Mouse (Mus musculus): Measurements from ENCODE around the gene Rab11fip4.
A peak's percentile ranks its signal among the peaks of the same experiment; 100 is the strongest.

Gene Rab11fip4

GRCm38 (mm10) chr11:79590664-79591590, at the start of gene Rab11fip4:
Gene Rab11fip4 (plus strand): TSS chr11:79591212.
- DNase-seq (ENCODE audit: low spot score): no peak

- no peak for DNase-seq (ENCODE audit: low spot score)
These were observed 38.4 kb upstream of the Rab11fip4 start for GRCm38 (mm10) chr11:79552622-79553021.

GRCm38 (mm10) chr11:79560536-79560935, 30.5 kb upstream of the Rab11fip4 start:
- DNase-seq (ENCODE audit: low spot score): no peak

GRCm38 (mm10) chr11:79563493-79563892, 27.5 kb upstream of the Rab11fip4 start:
- no peak for DNase-seq (ENCODE audit: low spot score)

GRCm38 (mm10) chr11:79566947-79567346, 24.1 kb upstream of the Rab11fip4 start:
- no peak for DNase-seq (ENCODE audit: low spot score)

- no peak for DNase-seq (ENCODE audit: low spot score)
These were observed 22.7 kb upstream of the Rab11fip4 start for GRCm38 (mm10) chr11:79568197-79568911.

GRCm38 (mm10) chr11:79570319-79570718, 20.7 kb upstream of the Rab11fip4 start:
- no peak for DNase-seq (ENCODE audit: low spot score)

GRCm38 (mm10) chr11:79573836-79574235, 17.2 kb upstream of the Rab11fip4 start:
- DNase-seq (ENCODE audit: low spot score): no peak

- DNase-seq (ENCODE audit: low spot score): no peak
These were observed 15.5 kb upstream of the Rab11fip4 start for GRCm38 (mm10) chr11:79575383-79576073.

GRCm38 (mm10) chr11:79577741-79578140, 13.3 kb upstream of the Rab11fip4 start:
- DNase-seq (ENCODE audit: low spot score): peak; percentile 67

- DNase-seq (ENCODE audit: low spot score): no peak
These were observed 10.4 kb upstream of the Rab11fip4 start for GRCm38 (mm10) chr11:79580660-79581059.

- no peak for DNase-seq (ENCODE audit: low spot score)
These were observed 9.8 kb upstream of the Rab11fip4 start for GRCm38 (mm10) chr11:79581257-79581656.

GRCm38 (mm10) chr11:79584191-79584590, 6.8 kb upstream of the Rab11fip4 start:
- peak; percentile 62 for DNase-seq (ENCODE audit: low spot score)

GRCm38 (mm10) chr11:79589317-79590075, 1.5 kb upstream of the Rab11fip4 start:
- DNase-seq (ENCODE audit: low spot score): no peak

GRCm38 (mm10) chr11:79591591-79591975, 571 bp downstream of the Rab11fip4 start:
- no peak for DNase-seq (ENCODE audit: low spot score)

GRCm38 (mm10) chr11:79593495-79593894, 2.5 kb downstream of the Rab11fip4 start:
- no peak for DNase-seq (ENCODE audit: low spot score)

- DNase-seq (ENCODE audit: low spot score): no peak
These were observed 19.4 kb downstream of the Rab11fip4 start for GRCm38 (mm10) chr11:79610454-79610853.

- no peak for DNase-seq (ENCODE audit: low spot score)
These were observed 20.1 kb downstream of the Rab11fip4 start for GRCm38 (mm10) chr11:79611011-79611666.

- DNase-seq (ENCODE audit: low spot score): no peak
These were observed 21.1 kb downstream of the Rab11fip4 start for GRCm38 (mm10) chr11:79612046-79612600.

GRCm38 (mm10) chr11:79613084-79613483, 22.1 kb downstream of the Rab11fip4 start:
- DNase-seq (ENCODE audit: low spot score): no peak

- no peak for DNase-seq (ENCODE audit: low spot score)
These were observed 22.7 kb downstream of the Rab11fip4 start for GRCm38 (mm10) chr11:79613711-79614110.
